Mouse (Mus musculus) naive thymus-derived CD4-positive, alpha-beta T cell, adult 2 months (primary cell): ENCODE data around the gene Pycr1.

Experiments used
- DNase-seq: peaks from one replicate; pipeline ENCODE4 v3.0.0-alpha.2; 2011; ENCODE audit warnings: low read depth

Pycr1 gene

DNA sequence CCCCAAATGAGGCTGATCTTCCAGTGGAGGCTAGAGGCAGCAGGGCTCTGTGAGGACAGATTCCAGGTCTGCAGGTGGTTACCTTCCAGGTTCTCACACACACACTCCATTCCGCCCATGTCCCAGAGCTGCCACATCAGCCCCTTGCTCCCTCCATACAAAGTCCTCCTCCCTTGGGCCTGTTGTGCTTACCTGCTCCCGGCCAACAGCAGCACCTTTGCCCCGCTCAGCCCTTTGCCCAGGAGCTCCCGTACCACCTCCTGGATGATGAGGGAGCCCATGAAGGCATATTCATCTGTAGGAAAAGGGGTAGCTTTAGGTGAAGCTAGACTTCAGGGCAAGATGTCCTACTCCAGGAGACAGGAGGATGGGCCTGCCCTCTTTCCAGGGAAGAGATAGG lies 13.7 kb upstream of the Pycr1 start:
- no peak for DNase-seq

DNA sequence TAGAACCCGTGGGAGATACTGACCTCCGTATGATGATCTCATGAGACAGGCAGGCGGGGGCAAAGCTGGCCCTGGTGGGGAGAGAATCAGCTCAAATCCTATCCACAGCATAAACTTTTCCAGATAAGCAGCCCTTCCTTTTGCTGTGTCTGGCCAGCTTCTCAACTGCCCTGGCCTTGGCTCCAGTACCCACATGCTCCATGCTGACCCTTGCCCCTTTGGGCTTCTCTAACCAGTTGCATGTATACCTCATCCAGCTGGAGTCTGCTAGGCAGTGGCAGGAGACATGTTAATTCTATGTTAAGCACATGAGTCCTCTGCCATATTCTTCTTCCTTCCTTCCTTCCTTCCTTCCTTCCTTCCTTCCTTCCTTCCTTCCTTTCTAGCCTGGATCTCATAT lies 11.2 kb upstream of the Pycr1 start:
- DNase-seq: no peak

DNA sequence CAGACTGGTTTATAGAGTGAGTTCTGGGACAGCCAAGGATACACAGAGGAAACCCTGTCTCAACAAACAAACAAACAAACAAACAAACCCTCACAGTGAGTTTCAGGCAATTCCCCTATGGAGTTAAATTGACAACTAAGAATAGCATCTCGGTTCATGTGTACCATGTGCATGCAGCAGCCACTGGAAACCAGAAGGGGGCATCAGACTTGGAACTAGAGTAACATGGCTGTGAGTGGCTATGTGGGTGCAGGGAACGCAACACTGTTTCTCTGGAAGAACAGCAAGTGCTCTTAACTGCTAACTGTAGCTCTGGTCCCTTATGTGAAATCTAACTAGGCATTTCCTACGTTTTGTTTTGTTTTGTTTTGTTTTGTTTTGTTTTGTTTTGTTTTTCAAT lies 8.3 kb upstream of the Pycr1 start:
- no peak for DNase-seq

DNA sequence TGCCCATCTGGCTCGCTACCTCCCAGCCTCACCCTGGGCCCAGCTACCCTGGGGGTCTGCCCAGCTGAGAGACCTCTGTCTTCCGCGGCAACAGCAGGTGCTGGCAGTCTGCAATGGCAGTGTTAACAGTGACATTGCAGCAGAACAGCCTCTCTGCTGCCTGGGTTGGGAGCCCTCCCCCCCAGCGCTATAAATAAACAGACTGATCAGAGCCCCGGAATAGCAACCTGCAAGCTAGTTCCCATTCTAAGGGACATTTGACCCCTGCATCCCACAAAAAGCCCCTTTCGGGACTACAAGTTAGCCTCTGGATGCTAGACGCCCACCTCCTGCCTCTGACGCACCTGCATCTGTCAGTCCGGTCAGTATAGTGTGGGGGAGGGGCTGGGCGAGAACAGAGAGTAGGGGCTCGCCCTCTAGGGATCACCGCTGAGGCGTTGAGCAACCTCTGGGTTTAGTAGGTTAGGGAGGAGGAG lies 4.5 kb upstream of the Pycr1 start, which contains the start of gene Myadml2:
Myadml2 (minus strand) TSS at position 158 of the 476 bp plus-strand sequence.
- DNase-seq: no peak

- DNase-seq: no peak
Observed at GRCm38 (mm10) chr11:120647047-120647830, 3.7 kb upstream of the Pycr1 start.

DNA sequence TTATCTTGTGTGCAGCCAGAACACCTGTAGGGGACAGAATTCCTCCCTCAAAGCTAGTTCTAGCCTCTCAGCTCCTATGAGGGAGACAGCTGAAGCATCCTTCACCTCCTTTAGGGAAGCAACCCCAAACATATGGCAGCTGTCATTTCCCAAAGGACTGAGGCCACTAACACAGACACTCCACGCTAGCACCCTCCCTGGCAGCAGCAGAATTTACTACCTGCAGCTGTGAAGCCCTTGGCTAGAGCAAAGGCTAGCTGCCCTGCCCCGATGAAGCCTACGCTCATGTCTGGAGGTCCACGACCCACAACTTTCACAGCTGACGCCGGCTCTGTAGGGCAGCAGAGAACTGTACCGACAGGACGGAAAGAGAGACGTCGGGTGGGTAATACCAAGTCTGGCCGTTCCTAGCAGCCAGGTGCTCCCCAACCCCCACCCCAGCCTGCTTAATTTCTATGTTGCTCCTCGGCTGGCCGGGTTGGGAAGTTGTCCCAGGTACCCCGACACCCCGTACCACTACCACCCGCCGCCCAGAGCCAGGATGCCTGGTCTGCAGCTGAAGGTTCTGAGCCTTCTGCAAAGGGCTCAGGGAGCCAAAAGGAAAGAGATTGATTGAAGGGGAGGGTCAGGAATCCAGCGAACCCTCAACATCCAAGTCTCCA lies 499 bp downstream of the Pycr1 start:
- DNase-seq: no peak

DNA sequence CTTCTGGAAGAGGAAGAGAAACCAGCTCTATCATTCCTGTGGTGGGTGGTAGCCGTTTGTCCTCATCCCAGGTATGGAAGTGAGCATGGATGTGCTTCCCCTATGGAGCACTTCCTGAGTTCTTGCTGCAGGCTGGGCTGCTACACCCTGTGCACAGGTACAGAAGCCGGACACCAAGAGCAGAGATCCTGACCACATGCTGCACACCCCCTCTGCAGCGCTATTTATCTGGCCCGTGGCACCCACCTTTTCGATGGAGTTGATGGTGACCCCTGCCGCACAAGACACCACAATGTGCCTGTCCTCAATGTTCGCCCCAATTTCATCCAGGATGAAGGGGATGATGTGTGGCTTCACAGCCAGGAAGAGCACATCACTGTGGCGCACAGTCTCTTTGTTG lies 1.7 kb downstream of the Pycr1 start:
- DNase-seq: no peak

- no peak for DNase-seq
Observed at GRCm38 (mm10) chr11:120641255-120641654, 2.3 kb downstream of the Pycr1 start.

DNA sequence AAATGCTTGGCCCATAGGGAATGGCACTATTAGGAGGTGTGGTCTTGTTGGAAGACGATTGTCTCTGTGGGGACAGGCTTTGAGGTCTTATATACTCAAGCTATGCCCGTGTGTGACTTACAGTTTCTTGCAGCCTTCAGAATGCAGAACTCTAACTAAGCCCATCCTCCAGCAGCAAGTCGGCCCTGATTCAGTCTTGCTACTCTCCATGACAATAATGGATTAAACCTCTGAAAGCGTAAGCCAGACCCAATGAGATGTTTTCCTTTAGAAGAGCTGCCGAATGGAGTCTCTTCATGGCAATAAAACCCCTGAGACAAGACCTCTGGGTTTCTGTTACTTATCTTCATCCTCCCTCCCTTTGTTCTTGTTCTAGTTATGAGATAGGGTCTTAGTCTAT lies 8.8 kb downstream of the Pycr1 start:
- DNase-seq: no peak

- peak; percentile 94 for DNase-seq
Observed at GRCm38 (mm10) chr11:120633520-120634343, 9.8 kb downstream of the Pycr1 start, which contains the start of gene Mafg. Mafg (minus strand) TSS chr11:120633600.

- peak; percentile 61 for DNase-seq
Observed at GRCm38 (mm10) chr11:120632559-120633519, 10.7 kb downstream of the Pycr1 start.

DNA sequence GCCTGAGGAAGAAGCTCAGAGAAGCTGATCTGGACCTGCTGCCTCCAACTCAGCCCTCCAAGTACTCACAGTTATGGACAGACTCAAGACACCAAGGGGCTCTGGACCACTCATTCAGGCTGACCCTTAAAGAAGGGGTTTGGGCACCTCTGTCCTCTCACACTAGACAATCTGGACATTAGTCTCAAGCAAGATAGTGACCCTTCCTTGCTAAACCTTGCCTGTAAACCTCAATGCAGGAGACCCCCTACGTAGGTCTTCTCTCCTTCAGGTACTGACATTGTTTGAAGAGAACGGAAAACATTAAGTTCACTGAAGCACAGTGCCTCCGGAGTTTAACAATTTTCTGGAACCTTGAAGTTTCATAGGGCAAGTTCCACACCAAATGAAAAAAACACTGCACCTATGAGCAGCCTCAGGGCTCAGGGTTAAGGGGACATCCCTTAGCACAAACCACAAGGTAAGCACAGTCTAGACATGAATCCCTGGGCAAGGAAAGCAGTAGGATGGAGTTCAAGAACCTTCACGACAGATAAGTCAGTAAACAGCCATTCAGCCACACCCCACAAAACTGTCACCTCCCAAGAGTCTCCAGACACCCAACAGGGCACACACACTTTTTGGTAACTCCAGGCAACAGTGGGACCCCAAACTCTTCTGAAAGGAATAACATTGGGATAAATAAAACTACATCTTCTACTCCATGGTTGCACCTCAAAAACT lies 11.7 kb downstream of the Pycr1 start:
- peak; percentile 41 for DNase-seq

GRCm38 (mm10) chr11:120630881-120631725 lies 12.5 kb downstream of the Pycr1 start:
- peak; percentile 67 for DNase-seq

GRCm38 (mm10) chr11:120630401-120630871 lies 13.1 kb downstream of the Pycr1 start:
- DNase-seq: no peak

GRCm38 (mm10) chr11:120629911-120630310 lies 13.7 kb downstream of the Pycr1 start:
- no peak for DNase-seq

DNA sequence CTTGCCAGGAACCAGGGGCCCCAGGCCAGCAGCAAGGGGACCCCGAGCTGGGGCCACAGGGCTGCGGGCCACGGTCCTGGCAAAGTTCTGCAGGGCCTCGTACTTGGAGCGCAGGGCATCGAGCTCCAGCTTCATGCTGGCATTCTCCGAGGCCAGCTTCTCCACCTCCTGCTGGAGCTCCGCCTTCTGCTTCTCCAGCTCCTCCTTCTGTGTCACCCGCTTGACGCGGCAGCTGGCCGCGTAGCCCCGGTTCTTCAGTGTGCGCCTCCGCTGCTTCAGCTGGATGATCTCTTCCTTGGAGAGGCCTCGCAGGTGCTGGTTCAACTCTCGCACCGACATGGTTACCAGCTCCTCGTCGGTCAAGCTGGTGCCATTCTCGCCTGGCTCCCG lies 14.2 kb downstream of the Pycr1 start:
- peak; percentile 75 for DNase-seq

DNA sequence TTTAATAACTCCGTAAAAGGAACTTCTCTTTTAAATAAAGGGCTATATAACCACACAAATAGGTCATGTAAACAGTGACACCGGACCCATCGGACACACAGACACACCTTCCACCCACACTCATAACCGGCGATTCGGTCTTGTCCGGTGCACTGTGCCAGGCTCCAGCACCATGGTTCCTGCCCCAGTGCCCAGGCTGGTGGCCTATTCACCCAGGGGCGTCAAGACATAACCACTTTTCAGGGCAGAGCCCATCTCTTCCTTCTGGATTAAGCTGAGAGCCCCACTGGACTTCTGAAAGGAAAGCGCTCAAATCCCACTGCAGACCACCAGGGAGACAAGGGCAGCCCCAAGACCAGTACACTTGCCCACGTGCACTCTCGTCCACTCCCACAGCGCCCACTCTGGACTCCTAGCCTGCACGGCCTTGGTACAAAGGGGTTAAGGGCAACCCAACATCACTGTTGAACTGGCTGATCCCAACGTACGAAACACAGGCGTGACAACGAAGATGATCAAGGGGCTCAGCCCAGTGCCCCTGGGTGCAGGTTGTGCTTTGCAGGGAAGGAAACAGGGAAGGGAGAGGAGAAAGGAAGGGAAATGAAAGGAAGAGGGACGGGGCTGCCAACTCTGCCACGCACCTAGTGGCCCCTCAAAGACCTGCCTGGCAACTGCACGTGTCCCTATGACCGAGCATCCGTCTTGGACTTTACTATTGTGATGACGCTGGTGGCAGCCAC lies 14.8 kb downstream of the Pycr1 start:
- DNase-seq: no peak

DNA sequence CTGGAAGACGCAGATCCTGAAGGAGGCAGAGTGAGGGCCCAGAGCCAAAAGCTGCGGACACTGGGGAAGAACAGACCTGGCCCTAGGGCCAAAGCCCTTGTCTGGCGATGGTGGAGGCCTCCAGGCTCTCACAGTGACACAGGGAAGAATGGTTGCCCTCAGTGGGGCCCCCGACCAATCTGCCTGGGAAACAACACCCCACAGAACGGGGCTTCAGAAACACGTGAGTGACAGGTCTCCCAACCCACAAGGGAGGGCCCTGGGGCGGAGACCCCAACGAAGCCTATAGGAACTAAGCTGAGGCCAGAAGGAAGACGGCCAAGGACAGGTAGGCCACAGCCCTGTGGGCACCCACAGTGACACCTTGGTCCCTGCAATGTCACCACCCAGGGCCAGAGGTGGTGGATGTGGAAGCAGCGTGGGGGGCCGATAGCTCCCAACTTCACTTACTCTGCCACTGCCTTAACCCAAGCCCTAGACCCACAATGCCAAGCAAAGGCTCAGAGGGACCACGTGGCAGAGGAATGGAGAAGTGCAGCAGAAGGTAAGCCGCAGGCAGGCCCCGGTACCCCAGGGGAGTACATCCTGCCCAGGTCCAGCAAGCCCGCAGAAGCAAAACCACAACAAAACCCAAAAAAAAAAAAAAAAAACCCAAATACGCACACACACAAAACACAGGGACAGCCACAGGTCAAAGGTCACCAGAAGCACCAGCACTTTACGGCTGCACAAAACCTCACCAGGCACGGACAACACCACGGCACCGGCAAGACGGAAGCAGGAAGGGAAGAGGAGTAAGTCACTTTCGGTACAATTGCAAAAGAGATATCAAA lies 15.9 kb downstream of the Pycr1 start:
- DNase-seq: peak; percentile 85
